Mouse (Mus musculus): ENCODE data around the gene Nid1.

GRCm38 (mm10) chr13:13552020-13552419 is 114.7 kb downstream of the Nid1 start:
- TF ChIP-seq CTCF (IDR thresholded peaks at IDR 0.05; ENCODE audit: low read depth) (no peak), EP300 (optimal IDR thresholded peaks at IDR 0.05) (no peak)

Data from stomach, postnatal 0 days (tissue).